29 mouse cellular contexts compared by ENCODE assay signal in genomic region chr6:31040783-31041182, GRCm38 (mm10).
"Had no signal": no experiment of that assay in that cellular context is flagged by ENCODE, and none has a peak within 500 bp of the region (broad histone marks: within the 10 kb centered on the region; RNA-seq: fewer than 3 reads in every experiment).

No protein-coding gene starts in this region.

- DNase-seq: heart, postnatal 14 days; heart, postnatal 36 days; heart, postnatal 4 days; kidney, adult 11 months; kidney, adult 18-20 months; kidney, adult 2 months; kidney, adult 8-10 months; kidney, adult 9 months; kidney, postnatal 10 days; kidney, postnatal 14 days; kidney, postnatal 25 days; kidney, postnatal 36 days; kidney, postnatal 4 days; layer of hippocampus, adult 9-11 months; layer of hippocampus, postnatal 36 days had no signal

- H3K4me3 ChIP-seq: heart, embryonic 12.5 days; heart, embryonic 13.5 days; heart, embryonic 15.5 days; hindbrain, embryonic 10.5 days; hindbrain, embryonic 12.5 days; hindbrain, embryonic 13.5 days; hindbrain, embryonic 15.5 days; intestine, embryonic 15.5 days; kidney, embryonic 15.5 days; layer of hippocampus, adult 2 months; left cerebral cortex, adult 2 months had no signal

- H3K36me3 ChIP-seq: heart, embryonic 12.5 days; heart, embryonic 13.5 days; heart, embryonic 15.5 days; hindbrain, embryonic 10.5 days; hindbrain, embryonic 12.5 days; hindbrain, embryonic 13.5 days; hindbrain, embryonic 15.5 days; intestine, embryonic 15.5 days; kidney, embryonic 15.5 days had no signal

- H3K9ac ChIP-seq: heart, embryonic 12.5 days; heart, embryonic 13.5 days; heart, embryonic 15.5 days; hindbrain, embryonic 12.5 days; hindbrain, embryonic 13.5 days; hindbrain, embryonic 14.5 days; hindbrain, embryonic 15.5 days; intestine, embryonic 15.5 days; kidney, embryonic 15.5 days had no signal

- H3K27ac ChIP-seq: heart, embryonic 13.5 days; heart, embryonic 15.5 days; hindbrain, embryonic 10.5 days; hindbrain, embryonic 12.5 days; hindbrain, embryonic 13.5 days; hindbrain, embryonic 14.5 days; hindbrain, embryonic 15.5 days; hindbrain, postnatal 0 days; intestine, embryonic 15.5 days; kidney, embryonic 15.5 days; kidney, postnatal 0 days; layer of hippocampus, adult 2 months; left cerebral cortex, adult 2 months had no signal

- H3K27me3 ChIP-seq: heart, embryonic 12.5 days; heart, embryonic 13.5 days; heart, embryonic 15.5 days; hindbrain, embryonic 12.5 days; hindbrain, embryonic 13.5 days; hindbrain, embryonic 15.5 days; intestine, embryonic 15.5 days; kidney, embryonic 15.5 days had no signal

- H3K4me1 ChIP-seq: heart, embryonic 12.5 days; heart, embryonic 13.5 days; heart, embryonic 15.5 days; hindbrain, embryonic 15.5 days; kidney, embryonic 15.5 days had no signal

- H3K9me3 ChIP-seq: heart, embryonic 12.5 days; heart, embryonic 13.5 days; heart, embryonic 15.5 days; hindbrain, embryonic 10.5 days; hindbrain, embryonic 12.5 days; hindbrain, embryonic 13.5 days; hindbrain, embryonic 15.5 days; intestine, embryonic 15.5 days; kidney, embryonic 15.5 days had no signal
